ENCODE assay signal across 19 mouse cellular contexts in the genomic region with DNA sequence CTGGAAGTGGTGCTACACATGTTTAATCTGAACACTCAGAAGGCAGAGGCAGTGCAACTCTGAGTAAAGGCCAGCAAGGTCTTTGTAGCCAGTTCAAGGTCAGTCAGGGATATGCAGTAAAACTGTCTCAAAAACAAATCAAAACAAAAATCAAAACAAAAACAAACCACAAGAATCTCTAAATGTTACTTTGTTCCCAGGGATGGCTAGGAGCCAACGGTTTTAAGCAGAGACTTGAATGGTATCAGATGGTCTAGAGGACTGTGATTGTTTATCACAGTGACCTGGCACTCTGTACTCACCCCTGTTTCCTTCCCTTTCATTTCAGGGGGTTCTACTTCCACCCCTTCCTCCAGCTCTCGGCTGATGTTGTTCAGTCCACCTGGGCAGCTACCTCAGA. TPM values are rescaled to one million over a fixed set of nuclear protein-coding genes. Genes with fewer than 3 reads are reported as not detected.
"Had no signal": no experiment of that assay in that cellular context is flagged by ENCODE, and none has a peak within 500 bp of the region (broad histone marks: within the 10 kb centered on the region; RNA-seq: fewer than 3 reads in every experiment).

No protein-coding gene starts in this region.

- H3K27ac ChIP-seq: lung, embryonic 15.5 days; macrophage; midbrain, embryonic 13.5 days; midbrain, embryonic 15.5 days; neural tube, embryonic 12.5 days; stomach, embryonic 15.5 days; stomach, postnatal 0 days had no signal

- DNase-seq: lung, adult 2 months; lung, postnatal 14 days; lung, postnatal 36 days; right cerebral cortex, postnatal 14 days; thymus, adult 18-20 months; thymus, postnatal 14 days; thymus, postnatal 36 days had no signal

- ATAC-seq: midbrain, embryonic 13.5 days; midbrain, embryonic 15.5 days had no signal

- H3K9me3 ChIP-seq: lung, embryonic 15.5 days; megakaryocyte, embryonic 14.5 days; midbrain, embryonic 13.5 days; midbrain, embryonic 15.5 days; neural tube, embryonic 12.5 days; stomach, embryonic 15.5 days had no signal

- H3K9ac ChIP-seq: lung, embryonic 15.5 days; midbrain, embryonic 13.5 days; midbrain, embryonic 15.5 days; neural tube, embryonic 12.5 days; stomach, embryonic 15.5 days had no signal

- H3K4me1 ChIP-seq: lung, embryonic 15.5 days; megakaryocyte, embryonic 14.5 days; midbrain, embryonic 13.5 days; midbrain, embryonic 15.5 days; neural tube, embryonic 12.5 days; stomach, embryonic 15.5 days had no signal

- H3K4me2 ChIP-seq: lung, embryonic 15.5 days; midbrain, embryonic 11.5 days; midbrain, embryonic 13.5 days; midbrain, embryonic 15.5 days; neural tube, embryonic 12.5 days; stomach, embryonic 15.5 days had no signal

- H3K27me3 ChIP-seq: lung, embryonic 15.5 days; megakaryocyte, embryonic 14.5 days; midbrain, embryonic 13.5 days; midbrain, embryonic 15.5 days; neural tube, embryonic 12.5 days; stomach, embryonic 15.5 days had no signal

- H3K4me3 ChIP-seq: lung, embryonic 15.5 days; megakaryocyte, embryonic 14.5 days; midbrain, embryonic 13.5 days; midbrain, embryonic 15.5 days; neural tube, embryonic 12.5 days; stomach, embryonic 15.5 days had no signal

RNA-seq across cellular contexts. Expression of a gene that starts 28.1 kb away (rescaled TPM):
- total RNA-seq: midbrain, postnatal 0 days; neutrophil, adult 5-6 weeks had no signal

RNA-seq across cellular contexts. Expression of a gene that starts 49.7 kb away (rescaled TPM):
- total RNA-seq: midbrain, postnatal 0 days had no signal
- polyA plus RNA-seq: midbrain, embryonic 15.5 days; midbrain, postnatal 0 days; neural tube, embryonic 14.5 days had no signal
